Mouse (Mus musculus) spleen, adult 2 months (tissue): ENCODE data around the gene Col4a5. TPM values are rescaled to one million over a fixed set of nuclear protein-coding genes. Genes with fewer than 3 reads are reported as not detected.

Experiments used
- DNase-seq, 2 experiments: peaks; one replicate each; pipeline versions ENCODE4 v3.0.0 to v3.0.0-alpha.2; 2012 to 2021; ENCODE audit warnings: low spot score in 2 of 2, low read depth in 1 of 2
- H3K27ac ChIP-seq: fragments of 200-500 bp; 2 replicates; pipeline ENCODE4 v1.5.1; 2012; ENCODE audit warnings: low read length, inconsistent platforms; ENCODE audit not compliant: insufficient read depth
- H3K27me3 ChIP-seq: fragments of 200-500 bp; 2 replicates; pipeline ENCODE4 v1.6.1; 2012; ENCODE audit warnings: mild to moderate bottlenecking, moderate library complexity, low read length, inconsistent platforms; ENCODE audit not compliant: control insufficient read depth, insufficient read depth
- H3K36me3 ChIP-seq: fragments of 200-500 bp; 2 replicates; pipeline ENCODE4 v1.6.1; 2012; ENCODE audit warnings: mild to moderate bottlenecking, low read length, inconsistent platforms; ENCODE audit not compliant: control insufficient read depth, insufficient read depth
- H3K4me1 ChIP-seq: fragments of 200-500 bp; 2 replicates; pipeline ENCODE4 v1.6.1; 2011; ENCODE audit warnings: inconsistent platforms; ENCODE audit not compliant: control insufficient read depth, insufficient read depth, insufficient read length
- H3K4me3 ChIP-seq: fragments of 200-500 bp; 2 replicates; pipeline ENCODE4 v1.5.1; 2011; ENCODE audit warnings: mild to moderate bottlenecking, inconsistent platforms; ENCODE audit not compliant: insufficient read depth, insufficient read length; ENCODE audit errors: extremely low read depth
- CTCF ChIP-seq: fragments of 200-500 bp; IDR thresholded peaks from 2 replicates; pipeline ENCODE4 v1.5.1; 2011; ENCODE audit warnings: mild to moderate bottlenecking, inconsistent platforms; ENCODE audit not compliant: insufficient read depth, insufficient read length, insufficient replicate concordance; ENCODE audit errors: extremely low read depth
- POLR2A ChIP-seq: fragments of 200-500 bp; IDR thresholded peaks from 2 replicates; pipeline ENCODE4 v1.6.1; 2011; ENCODE audit warnings: low read depth, low read length, inconsistent platforms
- WGBS: fragments of 180-500 bp; shearing (Covaris S2); methylation state at CpG from one replicate; pipeline ENCODE4 v1.1.7; 2018; 5-methylcytosine and 5-hydroxymethylcytosine counted together
- polyA plus RNA-seq: library from polyadenylated mRNA; depleted of rRNA; stranded (reverse); fragments of >200 nt; gene quantifications from 2 replicates; pipeline ENCODE4 v1.2.3, GENCODE M21; 2012; rRNA removed

The Col4a5 gene
- 0.58 and 0.81 TPM in 2 replicates for polyA plus RNA-seq

GRCm38 (mm10) chrX:141475110-141475509 lies at the start of gene Col4a5:
Gene Col4a5 (plus strand): TSS chrX:141475385.
- Histone ChIP-seq H3K4me1 (no peaks in the 10 kb centered on the region), H3K4me3 (peak within 1 kb of the TSS; percentile 23; the same call in 1 of the 2 replicates), H3K36me3 (no peaks in the 10 kb centered on the region), H3K27me3 (no peaks in the 10 kb centered on the region), H3K27ac (no peak within 1 kb of the TSS; the same call in 1 of the 2 replicates)
- 19% methylated on average over 13 of the region's 13 CpGs for WGBS
- peak in 1 of 2 experiments; percentile 2 for DNase-seq
- TF ChIP-seq CTCF (no peak), POLR2A (no peak)

DNA sequence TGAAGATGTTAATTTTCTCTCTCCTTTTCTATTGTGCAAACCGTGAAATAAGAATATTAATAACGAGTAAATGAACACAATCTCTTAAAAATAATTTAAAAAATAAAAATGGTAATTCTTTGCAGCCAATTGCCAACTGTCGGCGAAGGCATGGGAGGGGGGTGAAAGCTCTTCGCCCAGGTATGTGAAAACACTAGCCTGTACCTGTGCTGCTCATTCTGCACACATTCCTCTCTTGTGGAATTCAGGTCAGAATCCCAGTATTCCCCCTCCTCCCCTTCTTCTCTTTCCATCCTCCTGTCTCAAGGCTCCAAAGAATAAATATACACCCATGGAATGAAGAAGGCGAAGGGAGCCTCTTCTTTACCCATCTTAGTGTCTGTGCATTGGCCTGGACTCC lies 38.4 kb upstream of the Col4a5 start:
- H3K27me3 ChIP-seq: no peaks in the 10 kb centered on the region
- H3K4me1 ChIP-seq: no peaks in the 10 kb centered on the region
- TF ChIP-seq CTCF: no peak
- TF ChIP-seq POLR2A: no peak
- DNase-seq: no peak
- no peaks in the 10 kb centered on the region for H3K36me3 ChIP-seq
- no peak overlapping the region for H3K4me3 ChIP-seq
- 86% methylated on average over 6 of the region's 6 CpGs for WGBS
- H3K27ac ChIP-seq: no peak overlapping the region

- WGBS: 64% methylated on average over 2 of the region's 2 CpGs
- no peak for DNase-seq
- Histone ChIP-seq H3K4me3 (no peak overlapping the region), H3K4me1 (no peaks in the 10 kb centered on the region), H3K27ac (no peak overlapping the region), H3K27me3 (no peaks in the 10 kb centered on the region), H3K36me3 (no peaks in the 10 kb centered on the region)
- TF ChIP-seq POLR2A (no peak), CTCF (no peak)
Measured at GRCm38 (mm10) chrX:141439423-141439822, 35.8 kb upstream of the Col4a5 start.

- DNase-seq: no peak
- Histone ChIP-seq H3K4me1 (no peaks in the 10 kb centered on the region), H3K27ac (no peak overlapping the region), H3K36me3 (no peaks in the 10 kb centered on the region), H3K27me3 (no peaks in the 10 kb centered on the region), H3K4me3 (no peak overlapping the region)
- WGBS: 80% methylated on average over 1 of the region's 1 CpGs
- TF ChIP-seq POLR2A (no peak), CTCF (no peak)
Measured at GRCm38 (mm10) chrX:141447936-141448335, 27.2 kb upstream of the Col4a5 start.

GRCm38 (mm10) chrX:141473470-141474302 lies 1.5 kb upstream of the Col4a5 start, which contains the start of gene Col4a6:
Gene Col4a6 (minus strand): TSS chrX:141474076.
- Histone ChIP-seq H3K27ac (no peak within 1 kb of the TSS), H3K27me3 (no peaks in the 10 kb centered on the region), H3K4me1 (no peaks in the 10 kb centered on the region), H3K4me3 (no peak within 1 kb of the TSS), H3K36me3 (no peaks in the 10 kb centered on the region)
- no peak for TF ChIP-seq POLR2A
- TF ChIP-seq CTCF: no peak
- 25% methylated on average over 16 of the region's 16 CpGs for WGBS
- no peak for DNase-seq

DNA sequence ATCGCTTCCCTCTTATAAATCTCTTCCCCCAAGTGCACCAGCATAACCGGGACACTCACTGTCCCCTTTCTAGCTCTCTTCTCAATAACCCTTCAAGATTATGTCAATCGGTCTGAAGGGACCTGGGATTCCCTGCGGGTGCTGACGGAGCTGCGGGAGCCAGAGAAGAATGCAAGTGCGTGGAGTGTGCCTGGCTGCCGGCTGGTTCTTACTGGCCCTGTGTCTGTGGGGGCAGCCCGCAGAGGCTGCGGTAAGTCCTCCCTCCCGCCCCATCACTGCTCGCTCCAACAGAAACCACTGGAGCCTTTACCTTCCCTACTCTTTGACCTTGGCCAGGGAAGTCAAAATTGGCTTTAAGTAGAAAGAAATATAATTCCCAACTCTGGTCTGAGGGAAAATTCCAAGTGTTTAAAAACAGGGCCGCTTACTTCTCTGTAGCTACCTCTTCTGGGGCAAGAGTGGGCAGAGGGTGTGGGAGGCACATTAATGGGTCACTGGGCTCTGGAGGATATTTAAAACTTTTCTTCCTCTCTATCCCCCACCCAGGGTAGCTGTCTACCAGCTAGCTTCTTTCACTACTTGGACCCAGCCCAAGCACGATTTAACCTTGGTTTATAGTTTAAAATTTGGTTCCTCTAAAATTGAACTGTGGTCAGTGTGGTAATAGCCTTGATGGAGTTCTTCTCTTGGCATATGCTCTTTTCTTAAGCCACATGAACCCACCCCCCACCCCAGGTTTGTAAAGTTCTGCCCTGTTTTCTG lies 562 bp downstream of the Col4a5 start:
- Histone ChIP-seq H3K4me3 (peak overlapping the region; percentile 8; the same call in 1 of the 2 replicates), H3K36me3 (no peaks in the 10 kb centered on the region), H3K4me1 (no peaks in the 10 kb centered on the region), H3K27me3 (no peaks in the 10 kb centered on the region), H3K27ac (no peak overlapping the region; the same call in 1 of the 2 replicates)
- no peak for DNase-seq
- no peak for TF ChIP-seq CTCF
- no peak for TF ChIP-seq POLR2A
- WGBS: 30% methylated on average over 14 of the region's 14 CpGs
